Comparison of ENCODE assay signal across 11 mouse cellular contexts in genomic region chr7:28955295-28955897, GRCm38 (mm10). TPM values are rescaled to one million over a fixed set of nuclear protein-coding genes. Genes with fewer than 3 reads are reported as not detected.
A peak's percentile ranks its signal among the peaks of the same experiment; 100 is the strongest.
DNase-seq lines count a peak whose midpoint lies in the region; ATAC-seq and TF ChIP-seq lines count a peak whose summit lies in the region.
"Had no signal": no experiment of that assay in that cellular context is flagged by ENCODE, and none has a peak within 500 bp of the region (broad histone marks: within the 10 kb centered on the region; RNA-seq: fewer than 3 reads in every experiment).

No protein-coding gene starts in this region.

- no peak for DNase-seq in forebrain, embryonic 10.5 days (ENCODE audit: extremely low spot score, low spot score)
- DNase-seq in forebrain, embryonic 11.5 days (ENCODE audit: low spot score), result no peak
- no peak for DNase-seq in layer of hippocampus, adult 2 months (ENCODE audit: low spot score in 2 of 2)
- no peak for DNase-seq in layer of hippocampus, adult 9-10 months (ENCODE audit: low spot score)
- no peak for DNase-seq in ovary, postnatal 14 days (ENCODE audit: low spot score)
- no peak for DNase-seq in adipocyte (ENCODE audit: low spot score)
- DNase-seq: B cell, adult 2 months; gastrocnemius, postnatal 36 days; thymus, adult 18-20 months had no signal

- no peak for ATAC-seq in forebrain, embryonic 11.5 days (replicated peaks; ENCODE audit: low FRiP score)
- no peak for ATAC-seq in embryonic facial prominence, embryonic 15.5 days (ENCODE audit: insufficient number of reproducible peaks, low FRiP score, low TSS enrichment, low read depth)
- no peak for ATAC-seq in liver, embryonic 16.5 days (ENCODE audit: low read depth)

- 0 out of 2 replicates have a peak overlapping the region, but pooled peaks have one; percentile 26 for H3K27ac ChIP-seq in forebrain, embryonic 10.5 days
- H3K27ac ChIP-seq in forebrain, embryonic 11.5 days (ENCODE audit: low read depth, low read length), result no peak overlapping the region
- peak overlapping the region; percentile 66 for H3K27ac ChIP-seq in layer of hippocampus, adult 2 months
- H3K27ac ChIP-seq in embryonic facial prominence, embryonic 15.5 days (replicated peaks), result peak overlapping the region; percentile 31
- peak overlapping the region; percentile 42 for H3K27ac ChIP-seq in liver, embryonic 16.5 days (ENCODE audit: low read length)

- peaks cover 32% of the 10 kb centered on the region for H3K36me3 ChIP-seq in forebrain, embryonic 10.5 days (replicated peaks)
- H3K36me3 ChIP-seq in forebrain, embryonic 11.5 days (ENCODE audit: control insufficient read depth, insufficient read depth, low read length), result no peaks in the 10 kb centered on the region
- H3K36me3 ChIP-seq in embryonic facial prominence, embryonic 15.5 days, result 0 out of 2 replicates have a peak, but pooled peaks cover 9% of the 10 kb centered on the region
- H3K36me3 ChIP-seq in liver, embryonic 16.5 days (ENCODE audit: control insufficient read depth, insufficient read depth), result no peaks in the 10 kb centered on the region

- no peak overlapping the region for H3K4me3 ChIP-seq in forebrain, embryonic 10.5 days
- no peak overlapping the region for H3K4me3 ChIP-seq in forebrain, embryonic 11.5 days (ENCODE audit: low read depth, low read length)
- no peak overlapping the region for H3K4me3 ChIP-seq in layer of hippocampus, adult 2 months
- no peak overlapping the region for H3K4me3 ChIP-seq in embryonic facial prominence, embryonic 15.5 days (replicated peaks)
- no peak overlapping the region for H3K4me3 ChIP-seq in liver, embryonic 16.5 days (ENCODE audit: low read depth, low read length)

- H3K27me3 ChIP-seq in forebrain, embryonic 10.5 days (ENCODE audit: poor library complexity, severe bottlenecking), result no peaks in the 10 kb centered on the region
- no peaks in the 10 kb centered on the region for H3K27me3 ChIP-seq in forebrain, embryonic 11.5 days (ENCODE audit: control insufficient read depth, insufficient read depth, low read length)
- H3K27me3 ChIP-seq in embryonic facial prominence, embryonic 15.5 days, result no peaks in the 10 kb centered on the region
- H3K27me3 ChIP-seq in liver, embryonic 16.5 days (ENCODE audit: control insufficient read depth, insufficient read depth, low read depth, low read length), result no peaks in the 10 kb centered on the region

- H3K4me1 ChIP-seq in forebrain, embryonic 10.5 days, result peaks cover 93% of the 10 kb centered on the region
- H3K4me1 ChIP-seq in forebrain, embryonic 11.5 days (replicated peaks; ENCODE audit: control insufficient read depth, insufficient read depth, low read length), result peaks cover 31% of the 10 kb centered on the region
- peaks cover 90% of the 10 kb centered on the region for H3K4me1 ChIP-seq in embryonic facial prominence, embryonic 15.5 days
- peaks cover 89% of the 10 kb centered on the region for H3K4me1 ChIP-seq in liver, embryonic 16.5 days (ENCODE audit: control insufficient read depth, low read depth, low read length)

- WGBS in forebrain, embryonic 10.5 days, result 81% methylated on average over 5 of the region's 5 CpGs
- 78% methylated on average over 5 of the region's 5 CpGs for WGBS in forebrain, embryonic 11.5 days
- 38% methylated on average over 5 of the region's 5 CpGs for WGBS in embryonic facial prominence, embryonic 15.5 days
- WGBS in liver, embryonic 16.5 days (ENCODE audit: insufficient replicate concordance), result 66% methylated on average over 5 of the region's 5 CpGs

- H3K9ac ChIP-seq in forebrain, embryonic 11.5 days (ENCODE audit: low read length), result no peak overlapping the region
- no peak overlapping the region for H3K9ac ChIP-seq in embryonic facial prominence, embryonic 15.5 days
- no peak overlapping the region for H3K9ac ChIP-seq in liver, embryonic 16.5 days (ENCODE audit: low read depth, low read length)

- no peak overlapping the region for H3K4me2 ChIP-seq in forebrain, embryonic 11.5 days (ENCODE audit: low read depth, low read length, severe bottlenecking)
- H3K4me2 ChIP-seq in embryonic facial prominence, embryonic 15.5 days (replicated peaks), result no peak overlapping the region; the same call in 1 of the 2 replicates
- no peak overlapping the region for H3K4me2 ChIP-seq in liver, embryonic 16.5 days (ENCODE audit: low read depth, low read length)

- TF ChIP-seq CTCF in layer of hippocampus, adult 2 months (conservative IDR thresholded peaks at IDR 0.05), result no peak

- H3K9me3 ChIP-seq in forebrain, embryonic 10.5 days, result no peaks in the 10 kb centered on the region
- no peaks in the 10 kb centered on the region for H3K9me3 ChIP-seq in forebrain, embryonic 11.5 days (ENCODE audit: control insufficient read depth, low read length)
- no peaks in the 10 kb centered on the region for H3K9me3 ChIP-seq in embryonic facial prominence, embryonic 15.5 days (replicated peaks)
- no peaks in the 10 kb centered on the region for H3K9me3 ChIP-seq in liver, embryonic 16.5 days (replicated peaks; ENCODE audit: control insufficient read depth, low read length)

RNA-seq across cellular contexts. Expression of gene Actn4, which starts 6.7 kb away (rescaled TPM):
- 235 and 255 TPM in 2 replicates for polyA plus RNA-seq in forebrain, embryonic 10.5 days (2016; fragmentation: Nextera tagmentation; extraction: Ambion mirVana)
- 182 and 199 TPM in 2 replicates for polyA plus RNA-seq in forebrain, embryonic 11.5 days (2014; fragmentation: Nextera tagmentation; extraction: Ambion mirVana)
- total RNA-seq in layer of hippocampus, adult 2 months (2021), result 100 to 1,000 TPM; 131 to 134 TPM
- polyA plus RNA-seq in embryonic facial prominence, embryonic 15.5 days (2015; fragmentation: Nextera tagmentation; extraction: Ambion mirVana), result 321 and 328 TPM in 2 replicates
- 130 and 137 TPM in 2 replicates for polyA plus RNA-seq in liver, embryonic 16.5 days (2015; fragmentation: Nextera tagmentation; extraction: Ambion mirVana)

RNA-seq across cellular contexts. Expression of gene Eif3k, which starts 26.3 kb away (rescaled TPM):
- 415 and 425 TPM in 2 replicates for polyA plus RNA-seq in forebrain, embryonic 10.5 days (2016; fragmentation: Nextera tagmentation; extraction: Ambion mirVana)
- polyA plus RNA-seq in forebrain, embryonic 11.5 days (2014; fragmentation: Nextera tagmentation; extraction: Ambion mirVana), result 341 and 343 TPM in 2 replicates
- 100 to 1,000 TPM; 198 to 202 TPM for total RNA-seq in layer of hippocampus, adult 2 months (2021)
- 403 and 405 TPM in 2 replicates for polyA plus RNA-seq in embryonic facial prominence, embryonic 15.5 days (2015; fragmentation: Nextera tagmentation; extraction: Ambion mirVana)
- 195 and 205 TPM in 2 replicates for polyA plus RNA-seq in liver, embryonic 16.5 days (2015; fragmentation: Nextera tagmentation; extraction: Ambion mirVana)

RNA-seq across cellular contexts. Expression of gene Map4k1, which starts 26.5 kb away (rescaled TPM):
- polyA plus RNA-seq in forebrain, embryonic 10.5 days (2016; fragmentation: Nextera tagmentation; extraction: Ambion mirVana), result 10.2 and 13.4 TPM in 2 replicates
- polyA plus RNA-seq in forebrain, embryonic 11.5 days (2014; fragmentation: Nextera tagmentation; extraction: Ambion mirVana), result 5.9 and 6.4 TPM in 2 replicates
- 1 to 10 TPM in 1 of 2 experiments, under 1 TPM in 1; 0.90 to 1.8 TPM for total RNA-seq in layer of hippocampus, adult 2 months (2021)
- 7.5 and 7.7 TPM in 2 replicates for polyA plus RNA-seq in embryonic facial prominence, embryonic 15.5 days (2015; fragmentation: Nextera tagmentation; extraction: Ambion mirVana)
- 28.3 and 30.2 TPM in 2 replicates for polyA plus RNA-seq in liver, embryonic 16.5 days (2015; fragmentation: Nextera tagmentation; extraction: Ambion mirVana)
